Mouse (Mus musculus) fat pad, adult 2 months (tissue): ENCODE data around the gene Gad2.
"Not testable (repeated sequence)": the region's sequence is repeated elsewhere in the genome, so short reads cannot be mapped to it uniquely, and the experiment has no call there.

Source experiments
- DNase-seq: peaks from one replicate; pipeline ENCODE4 v3.0.0-alpha.2; 2011; ENCODE audit warnings: low read depth, low spot score; ENCODE audit errors: extremely low read depth

Gad2 gene

GRCm38 (mm10) chr2:22621828-22622731 lies at the start of gene Gad2:
Gene Gad2 (plus strand): TSS chr2:22622205.
- no peak for DNase-seq

- not testable (repeated sequence) for DNase-seq
These were observed 34.4 kb upstream of the Gad2 start for GRCm38 (mm10) chr2:22587469-22588169.

DNA sequence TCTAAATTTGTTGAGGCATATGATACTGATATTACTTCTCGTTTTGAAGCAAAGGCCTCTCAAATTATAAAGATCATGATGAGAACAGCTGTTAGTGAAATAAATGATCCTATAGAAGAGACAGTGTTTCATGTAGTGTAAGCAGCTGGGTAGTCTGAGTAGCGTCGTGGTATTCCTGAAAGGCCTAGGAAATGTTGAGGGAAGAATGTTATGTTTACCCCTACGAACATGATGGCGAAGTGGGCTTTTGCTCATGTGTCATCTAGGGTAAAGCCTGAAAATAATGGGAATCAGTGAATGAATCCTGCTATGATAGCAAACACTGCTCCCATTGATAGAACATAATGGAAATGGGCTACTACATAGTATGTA lies 33.8 kb upstream of the Gad2 start:
- DNase-seq, result not testable (repeated sequence)

- not testable (repeated sequence) for DNase-seq
These were observed 33.2 kb upstream of the Gad2 start for GRCm38 (mm10) chr2:22588673-22589381.

- DNase-seq, result not testable (repeated sequence)
These were observed 32.4 kb upstream of the Gad2 start for GRCm38 (mm10) chr2:22589382-22590205.

DNA sequence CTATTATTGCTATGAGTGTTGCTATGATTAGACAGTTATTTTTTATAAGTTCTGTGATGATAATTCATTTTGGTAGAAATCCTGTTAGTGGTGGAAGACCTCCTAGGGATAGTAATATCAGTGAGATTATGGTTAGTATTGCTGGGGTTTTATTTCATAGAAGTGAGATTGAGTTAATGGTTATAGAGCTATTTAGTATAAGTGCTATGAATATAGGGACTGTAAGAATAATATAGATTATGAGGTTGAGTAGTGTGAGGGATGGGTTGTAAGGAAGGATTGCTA lies 31.9 kb upstream of the Gad2 start:
- no peak for DNase-seq

- no peak for DNase-seq
These were observed 4.1 kb upstream of the Gad2 start for GRCm38 (mm10) chr2:22617951-22618350.

DNA sequence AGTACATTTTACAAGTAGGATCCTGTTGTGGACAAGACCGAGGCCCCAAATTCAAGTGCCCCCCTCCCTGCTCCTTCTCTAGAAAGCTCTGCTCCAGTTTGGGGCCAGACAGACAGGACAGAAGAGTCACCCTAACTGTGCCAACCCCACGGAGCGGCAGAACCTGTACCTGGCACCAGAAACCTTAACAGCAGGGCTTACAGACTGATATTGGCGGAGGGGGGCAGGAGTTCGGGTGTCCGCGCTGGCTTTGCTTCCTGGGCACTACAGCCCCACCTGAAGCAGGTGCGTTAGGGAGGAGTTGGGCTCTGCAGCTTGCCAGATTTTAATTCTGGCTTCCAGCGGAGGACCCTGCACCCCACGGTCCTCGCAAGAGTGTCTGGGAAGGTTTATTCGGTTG lies 2.6 kb upstream of the Gad2 start:
- DNase-seq, result no peak

DNA sequence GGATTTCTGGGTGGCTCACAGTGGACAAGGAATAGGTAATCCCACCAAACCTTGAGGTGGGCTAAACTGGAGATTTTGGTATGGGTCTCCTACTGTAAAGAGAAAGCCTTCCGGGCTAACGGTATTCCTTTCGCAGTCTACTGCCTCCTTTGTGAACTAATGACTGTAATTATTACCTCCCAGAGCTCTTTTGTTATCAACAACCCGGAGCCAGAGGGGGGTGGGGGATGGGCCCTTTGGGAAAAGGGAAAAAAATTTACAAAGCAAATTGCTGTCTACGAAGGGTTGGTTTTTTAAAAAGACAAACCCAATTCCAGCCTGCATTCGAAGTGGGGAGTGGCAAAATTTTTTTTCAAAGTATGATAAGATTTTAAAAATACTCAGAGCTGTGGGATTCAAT lies 2.0 kb upstream of the Gad2 start:
- DNase-seq, result no peak

DNA sequence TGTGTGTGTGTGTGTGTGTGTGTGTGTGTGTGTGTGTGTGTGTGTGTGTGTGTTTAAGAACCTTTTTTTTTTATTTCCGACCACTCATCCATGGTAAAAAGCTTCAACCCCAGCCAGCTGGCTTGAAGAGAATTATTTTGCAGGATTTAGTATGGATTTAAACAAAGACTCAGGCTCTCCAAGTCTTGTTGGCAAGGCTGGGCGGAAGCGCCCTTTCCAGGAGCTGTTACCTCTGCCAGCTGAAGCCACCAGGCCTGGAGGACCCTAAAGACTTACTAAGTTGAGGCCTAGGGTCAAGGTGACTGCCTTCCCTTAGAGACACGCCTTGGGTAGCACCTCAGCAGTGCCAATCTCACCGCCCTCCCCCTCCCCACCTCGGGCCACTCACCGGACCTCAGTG lies 1.5 kb upstream of the Gad2 start:
- no peak for DNase-seq

DNA sequence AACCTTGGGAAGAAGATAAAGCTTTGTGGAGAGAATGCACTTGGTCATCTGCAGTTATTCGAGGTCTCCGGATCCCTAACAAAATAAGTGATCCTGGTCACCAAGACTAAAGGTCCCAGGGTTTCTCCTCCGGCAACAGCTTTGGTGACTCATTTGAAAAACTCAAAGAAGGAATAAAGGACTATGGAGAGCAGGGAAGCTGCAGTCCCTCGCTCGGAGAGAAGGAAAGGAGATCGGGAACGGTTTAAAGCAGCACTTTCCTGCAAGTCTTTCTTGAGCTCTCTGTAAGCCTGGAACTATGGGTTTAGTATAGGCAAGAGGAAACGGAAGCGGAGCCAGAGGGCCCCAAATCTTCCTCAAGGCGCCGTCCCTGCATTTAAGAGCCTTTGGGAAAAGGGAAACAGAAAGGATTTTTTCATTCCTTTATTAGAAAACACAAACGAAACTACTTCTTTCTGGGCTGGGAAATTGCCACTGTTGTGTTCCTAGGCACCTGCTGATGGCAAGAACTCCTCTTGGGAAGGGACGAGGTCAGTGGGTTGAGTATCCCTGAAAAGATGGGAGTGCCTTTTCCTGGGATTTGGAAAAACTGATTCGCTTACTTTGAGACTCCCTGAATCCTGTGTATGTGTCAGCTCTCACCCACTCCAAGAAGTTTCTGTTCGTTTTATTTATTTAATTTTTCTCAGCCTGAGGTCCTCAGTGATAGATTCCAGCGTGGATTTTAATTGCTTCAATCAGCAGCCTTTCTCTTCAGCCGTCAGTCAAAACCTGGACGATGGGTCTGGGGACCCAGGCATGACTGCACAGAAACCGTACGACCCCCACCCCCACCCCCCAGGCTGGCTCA lies 802 bp upstream of the Gad2 start:
- no peak for DNase-seq

- DNase-seq, result no peak
These were observed 1.4 kb downstream of the Gad2 start for GRCm38 (mm10) chr2:22623111-22624070.

DNA sequence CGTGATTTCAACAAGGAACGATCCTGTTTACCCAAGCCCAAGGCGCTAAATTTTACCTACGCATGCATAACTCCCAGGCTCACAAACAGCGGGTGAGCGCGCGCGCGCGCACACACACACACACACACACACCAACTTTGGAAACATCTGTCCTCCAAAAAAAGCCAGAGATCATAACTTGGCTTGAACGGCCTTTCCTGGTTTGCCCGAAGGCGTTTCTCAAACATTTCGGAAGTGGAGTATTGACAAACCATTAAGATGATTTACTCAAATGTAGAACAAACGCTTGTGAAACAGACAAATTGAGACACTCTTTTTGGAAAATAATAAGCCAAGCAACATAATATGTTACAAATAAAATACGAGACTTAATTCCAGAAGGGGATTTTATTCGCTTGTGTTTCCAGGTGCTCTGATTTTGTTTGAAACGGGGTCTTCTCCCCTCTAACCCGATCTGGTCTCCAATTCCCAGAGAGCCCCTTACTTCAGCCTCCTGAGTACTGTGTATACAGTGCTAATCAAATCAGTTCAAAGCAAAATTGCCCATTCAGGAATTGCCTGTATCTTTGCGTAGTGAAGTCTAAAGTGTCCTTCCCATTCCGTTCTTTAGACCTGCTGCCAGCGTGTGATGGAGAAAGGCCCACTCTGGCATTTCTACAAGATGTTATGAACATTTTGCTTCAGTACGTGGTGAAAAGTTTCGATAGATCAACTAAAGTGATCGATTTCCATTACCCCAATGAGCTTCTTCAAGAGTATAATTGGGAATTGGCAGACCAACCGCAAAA lies 2.4 kb downstream of the Gad2 start:
- peak; percentile 11 for DNase-seq

DNA sequence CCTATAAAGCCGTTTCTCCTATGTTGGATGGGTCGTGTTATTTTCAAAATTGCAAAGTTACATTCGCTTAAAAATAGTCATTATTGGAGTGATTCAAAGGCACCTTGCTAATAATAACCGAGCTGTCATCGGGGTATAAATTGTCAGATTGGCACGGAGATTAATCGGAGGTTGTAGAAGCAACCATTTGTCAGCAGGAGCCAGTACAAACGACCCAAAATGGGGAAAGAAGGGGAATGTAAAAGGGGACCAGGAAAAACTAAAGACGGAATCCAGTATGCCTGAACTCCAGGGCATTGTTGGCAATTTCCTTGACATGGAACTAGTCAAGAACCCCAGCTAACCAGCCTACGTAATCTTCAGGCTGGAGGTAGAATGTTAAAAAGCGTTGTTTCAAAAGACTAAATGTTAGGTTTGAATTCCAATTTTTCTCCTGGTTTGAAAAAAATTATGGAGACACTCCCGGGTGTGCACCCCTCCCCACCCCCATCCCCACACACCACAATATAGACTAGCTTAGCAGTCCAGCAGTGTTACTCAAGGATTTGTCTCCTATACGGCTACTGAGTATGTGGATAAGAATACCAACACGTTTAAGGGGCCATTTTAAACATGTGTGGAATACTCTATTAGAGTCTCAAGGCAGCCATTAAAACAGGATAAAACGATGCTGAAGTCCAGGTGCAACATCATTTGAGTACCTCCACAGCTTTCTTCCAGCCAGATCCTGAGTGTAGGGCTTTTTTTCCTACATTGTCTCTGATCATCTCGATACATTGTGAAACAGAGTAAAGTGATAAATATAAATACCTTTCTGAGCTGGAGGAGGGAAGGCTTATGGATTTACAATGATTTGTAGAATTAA lies 3.3 kb downstream of the Gad2 start:
- DNase-seq, result no peak

DNA sequence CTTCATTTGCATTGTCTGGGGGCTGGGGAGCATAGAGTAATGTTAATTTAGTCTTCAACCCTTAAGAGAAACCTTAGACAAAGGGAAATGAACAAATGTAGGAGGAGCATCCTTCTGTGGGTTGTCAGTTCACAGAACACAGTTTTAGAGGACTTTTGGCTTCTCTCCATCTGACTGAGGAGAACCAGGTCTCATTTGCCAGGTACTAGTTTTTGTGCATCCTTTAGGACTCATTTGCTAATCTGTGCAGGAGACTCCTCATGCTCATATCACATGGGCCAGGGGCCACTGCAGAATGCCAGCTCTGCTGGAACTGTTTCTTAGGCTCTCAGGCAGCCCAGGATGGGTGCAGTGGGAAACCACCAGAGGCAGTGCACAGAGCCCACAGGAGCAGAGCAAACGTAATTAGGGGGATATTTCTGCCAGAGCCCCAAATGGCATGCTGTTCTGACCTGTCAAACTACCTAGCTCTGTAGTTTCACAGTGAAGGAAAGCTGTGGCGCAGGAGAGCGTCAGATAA lies 5.2 kb downstream of the Gad2 start:
- DNase-seq, result no peak

- no peak for DNase-seq
These were observed 5.9 kb downstream of the Gad2 start for GRCm38 (mm10) chr2:22627819-22628432.

GRCm38 (mm10) chr2:22634766-22635165 lies 12.8 kb downstream of the Gad2 start:
- DNase-seq, result no peak
